Mouse (Mus musculus) T-helper 17 cell (primary cell): ENCODE results near the gene Kcna7.

ENCODE experiments used
- in situ Hi-C, 2 experiments: fragments of 300-600 bp; cut with MboI, MseI; formaldehyde crosslinking; loops; 1 replicate in 1 of 2; 2 replicates in 1 of 2; pipeline ENCODE4 v1.15.1; 2025; ENCODE audit warnings: high pct_unique_total_duplicates in 2 of 2

The Kcna7 gene

GRCm38 (mm10) chr7:45419859-45420614 lies 14.6 kb downstream of the Kcna7 start:
- in situ Hi-C loops, result no loop called here

DNA sequence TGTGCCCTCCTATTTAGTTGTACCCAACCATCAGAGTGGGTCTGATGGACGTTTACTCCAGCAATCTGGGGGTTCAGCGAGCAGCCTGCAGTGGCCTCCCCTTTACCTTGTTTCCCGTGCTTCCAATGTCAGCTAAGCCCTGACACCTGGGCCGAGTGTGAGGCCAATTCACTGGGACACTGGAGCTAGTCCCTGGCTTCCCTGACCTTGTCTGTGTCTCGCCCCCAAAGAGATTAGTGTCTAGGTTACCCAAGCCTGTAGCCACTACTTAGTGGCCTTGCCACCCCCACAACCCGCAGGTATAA lies 15.1 kb downstream of the Kcna7 start, which contains the start of gene Lhb:
TSS of gene Lhb (plus strand) at position 206 of the 305 bp plus-strand sequence.
- in situ Hi-C loops, result no loop called here

GRCm38 (mm10) chr7:45421194-45421593 lies 15.7 kb downstream of the Kcna7 start:
- in situ Hi-C loops, result no loop called here

- in situ Hi-C loops, result no loop called here
Measured at GRCm38 (mm10) chr7:45426556-45426955, 21.1 kb downstream of the Kcna7 start.

GRCm38 (mm10) chr7:45433835-45434202 lies 28.4 kb downstream of the Kcna7 start:
- in situ Hi-C loops, result no loop called here

DNA sequence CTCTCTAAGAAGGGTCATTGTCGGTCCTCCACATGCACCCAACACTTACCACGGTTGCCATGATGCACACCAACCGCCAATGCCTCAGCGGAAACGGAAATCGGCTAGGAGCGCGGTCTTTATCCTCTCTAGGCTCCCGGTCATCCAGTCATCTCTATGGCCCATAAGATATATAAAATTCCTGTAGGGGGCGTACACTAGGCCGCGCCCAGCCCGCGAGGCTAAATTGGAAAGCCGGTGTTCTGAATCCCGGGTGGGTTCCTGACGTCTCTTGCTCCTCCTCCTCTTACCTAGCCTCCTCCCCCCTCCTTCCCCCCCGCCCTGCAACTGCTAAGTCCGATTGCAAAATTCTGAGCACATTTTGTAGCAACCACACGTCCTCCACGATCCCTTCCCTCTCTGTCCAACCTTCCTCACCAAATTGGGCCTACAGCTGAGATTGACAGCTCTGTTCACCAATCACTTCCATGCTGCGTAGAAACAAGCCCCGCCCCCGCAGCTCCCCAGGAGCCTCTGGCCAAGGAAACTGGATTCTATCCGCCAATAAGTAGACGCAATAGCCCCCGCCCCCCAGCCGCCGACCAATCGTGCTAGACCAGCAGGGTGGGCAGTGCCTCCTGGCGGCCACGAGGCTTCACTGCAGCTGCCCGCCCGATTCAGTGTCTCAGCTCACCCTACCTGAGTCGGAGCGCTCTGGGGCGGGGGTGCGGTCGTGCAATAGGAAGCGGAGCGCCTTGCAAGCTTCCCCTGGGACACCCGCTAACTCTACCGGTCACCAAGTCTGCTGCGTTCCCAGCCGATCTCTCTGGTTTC lies 29.0 kb downstream of the Kcna7 start, which contains the start of gene Gys1:
TSS of gene Gys1 (plus strand) at position 642 of the 813 bp plus-strand sequence.
- in situ Hi-C loops, result no loop called here

GRCm38 (mm10) chr7:45435038-45435437 lies 29.6 kb downstream of the Kcna7 start:
- in situ Hi-C loops, result no loop called here

GRCm38 (mm10) chr7:45436444-45436843 lies 31.0 kb downstream of the Kcna7 start:
- in situ Hi-C loops, result no loop called here

DNA sequence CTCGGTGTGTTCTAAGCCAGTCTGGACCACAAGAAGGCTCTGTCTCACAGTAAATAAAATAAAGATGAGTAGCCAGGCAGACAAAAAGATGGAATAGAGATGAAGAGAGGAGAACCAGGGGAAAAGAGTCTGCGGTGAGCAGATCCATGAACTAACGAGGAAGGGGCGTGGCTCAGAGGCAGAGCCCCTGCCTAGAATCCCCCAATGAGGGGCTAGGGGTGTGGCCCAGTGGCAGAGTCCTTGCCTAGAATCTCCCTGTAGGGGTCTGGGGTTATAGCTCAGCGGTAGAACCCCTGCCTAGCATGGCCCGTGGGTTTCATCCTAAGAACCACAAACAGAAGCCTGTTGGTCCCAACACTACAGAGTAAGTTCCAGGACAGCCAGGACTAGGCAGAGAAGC lies 31.6 kb downstream of the Kcna7 start:
- in situ Hi-C loops, result no loop called here

DNA sequence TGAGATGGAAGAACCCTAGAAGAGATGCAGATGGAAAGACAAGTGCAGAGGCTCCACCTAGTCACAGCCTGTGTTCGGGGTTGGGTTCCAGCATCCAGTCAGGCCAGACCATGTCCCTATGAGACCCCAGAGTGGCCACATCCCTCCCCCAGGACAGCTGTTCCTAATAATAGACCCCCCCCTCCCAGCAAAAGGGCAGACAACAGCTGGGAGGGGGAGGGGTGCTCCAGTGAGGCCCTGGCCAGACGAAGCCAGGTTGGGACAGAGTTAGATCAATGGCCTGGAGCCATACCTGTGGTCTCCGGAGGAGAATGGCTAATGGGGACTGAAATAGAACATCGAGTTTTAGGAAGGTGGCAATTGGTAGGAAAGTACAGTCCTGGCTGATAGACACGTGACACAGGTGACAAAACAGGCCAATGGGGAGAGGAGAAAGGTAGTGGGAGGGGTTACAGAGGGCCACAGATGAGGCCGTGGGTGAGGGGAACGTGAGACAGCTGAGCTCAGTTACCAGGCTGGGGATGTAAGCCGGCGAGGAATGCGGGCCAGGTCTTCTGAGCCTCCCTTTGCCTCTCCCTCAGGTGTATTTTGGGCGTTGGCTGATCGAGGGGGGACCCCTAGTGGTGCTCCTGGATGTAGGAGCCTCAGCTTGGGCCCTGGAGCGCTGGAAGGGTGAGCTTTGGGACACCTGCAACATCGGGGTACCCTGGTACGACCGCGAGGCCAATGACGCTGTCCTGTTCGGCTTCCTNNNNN lies 32.2 kb downstream of the Kcna7 start, which contains the start of gene Ruvbl2:
TSS of gene Ruvbl2 (minus strand) at position 576 of the 756 bp plus-strand sequence.
- in situ Hi-C loops, result no loop called here

DNA sequence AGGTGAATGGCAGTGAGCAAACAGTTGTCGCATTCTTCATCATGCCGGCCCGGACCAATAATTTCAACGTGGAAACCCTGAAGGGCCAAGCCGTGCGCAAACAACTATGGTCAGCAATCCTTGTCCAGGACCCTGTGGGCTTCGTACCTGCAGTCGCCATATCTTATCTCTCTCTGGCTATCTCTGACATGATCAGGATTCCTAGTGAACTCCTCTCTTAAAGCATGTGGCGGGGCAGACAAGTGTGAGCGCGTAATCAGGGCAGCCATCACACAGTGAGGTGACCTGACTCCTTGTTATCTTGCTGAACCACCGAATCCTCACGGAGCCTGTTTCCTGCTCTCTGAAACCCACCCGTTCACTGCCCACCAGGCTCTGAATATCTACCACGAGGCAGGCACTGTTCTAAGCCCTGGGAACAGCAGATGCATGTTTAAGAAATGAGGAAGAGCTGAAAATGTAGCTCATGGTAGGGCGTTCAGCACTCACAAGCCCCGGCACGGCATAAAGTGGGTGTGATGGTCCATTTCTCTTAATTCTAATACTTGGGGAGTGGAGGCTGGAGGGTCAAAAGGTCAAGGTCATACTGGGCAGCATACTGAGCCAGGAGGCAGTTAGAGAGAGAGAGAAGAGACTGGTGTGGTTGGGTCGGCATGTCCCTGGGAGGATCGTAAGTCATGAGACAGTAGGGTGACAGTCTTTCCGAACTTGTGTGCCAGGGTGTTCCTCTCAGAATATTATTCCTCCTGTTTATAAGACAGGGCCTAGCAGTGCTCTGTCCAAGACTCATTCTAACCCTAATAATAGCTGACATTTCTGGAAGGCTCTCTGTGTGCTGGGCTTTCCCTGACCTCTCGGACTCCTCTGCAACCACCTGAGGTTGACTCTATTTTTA lies 38.3 kb downstream of the Kcna7 start:
- in situ Hi-C loops, result no loop called here

DNA sequence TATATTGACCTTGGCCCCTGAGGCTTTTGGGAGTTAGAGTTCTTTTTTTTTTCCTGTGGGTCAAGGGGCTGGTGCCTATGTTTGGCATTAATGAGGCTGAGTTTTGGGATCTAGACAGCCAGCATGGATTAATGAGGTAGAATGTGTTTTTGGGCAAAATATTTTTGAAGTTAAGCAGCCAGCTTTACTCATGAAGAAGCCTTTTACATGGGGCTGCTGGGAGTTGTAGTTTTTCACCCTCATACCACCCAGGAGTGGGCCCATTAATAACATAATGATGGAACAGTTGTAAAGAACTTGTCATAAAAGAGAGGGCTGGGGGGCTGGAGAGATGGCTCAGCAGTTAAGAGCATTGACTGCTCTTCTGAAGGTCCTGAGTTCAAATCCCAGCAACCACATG lies 41.1 kb downstream of the Kcna7 start:
- in situ Hi-C loops, result no loop called here

DNA sequence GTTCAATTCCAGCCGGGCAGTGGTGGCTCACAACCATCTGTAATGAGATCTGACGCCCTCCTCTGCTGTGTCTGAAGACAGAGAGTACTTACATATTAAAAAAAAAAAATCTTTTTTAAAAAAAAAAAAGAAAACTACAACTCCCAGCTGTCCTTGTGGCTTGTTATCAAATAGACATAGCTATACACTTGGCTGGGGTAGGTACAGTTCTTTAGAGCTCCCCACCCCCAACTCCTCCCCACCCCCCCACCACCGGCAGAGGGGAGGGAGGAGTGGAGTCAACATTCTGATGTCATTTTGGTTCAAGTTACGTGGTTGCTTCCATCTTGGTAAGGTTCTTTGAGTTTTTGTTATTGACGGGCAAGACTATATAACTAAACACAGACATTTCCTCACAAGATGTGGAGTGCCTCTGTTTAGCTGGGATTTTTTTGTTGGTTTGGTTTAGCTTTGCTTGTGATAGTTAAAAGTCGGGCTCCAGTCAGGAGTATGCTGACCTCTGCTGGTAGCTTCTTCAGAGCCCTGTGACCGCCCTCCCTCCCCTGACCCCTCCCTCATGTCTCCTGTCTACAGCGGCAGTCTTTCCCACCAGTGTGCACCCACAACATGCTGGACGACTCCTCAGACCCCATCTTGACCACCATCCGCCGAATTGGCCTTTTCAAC lies 42.0 kb downstream of the Kcna7 start:
- in situ Hi-C loops, result no loop called here

GRCm38 (mm10) chr7:45449974-45450373 lies 44.5 kb downstream of the Kcna7 start:
- in situ Hi-C loops, result no loop called here

DNA sequence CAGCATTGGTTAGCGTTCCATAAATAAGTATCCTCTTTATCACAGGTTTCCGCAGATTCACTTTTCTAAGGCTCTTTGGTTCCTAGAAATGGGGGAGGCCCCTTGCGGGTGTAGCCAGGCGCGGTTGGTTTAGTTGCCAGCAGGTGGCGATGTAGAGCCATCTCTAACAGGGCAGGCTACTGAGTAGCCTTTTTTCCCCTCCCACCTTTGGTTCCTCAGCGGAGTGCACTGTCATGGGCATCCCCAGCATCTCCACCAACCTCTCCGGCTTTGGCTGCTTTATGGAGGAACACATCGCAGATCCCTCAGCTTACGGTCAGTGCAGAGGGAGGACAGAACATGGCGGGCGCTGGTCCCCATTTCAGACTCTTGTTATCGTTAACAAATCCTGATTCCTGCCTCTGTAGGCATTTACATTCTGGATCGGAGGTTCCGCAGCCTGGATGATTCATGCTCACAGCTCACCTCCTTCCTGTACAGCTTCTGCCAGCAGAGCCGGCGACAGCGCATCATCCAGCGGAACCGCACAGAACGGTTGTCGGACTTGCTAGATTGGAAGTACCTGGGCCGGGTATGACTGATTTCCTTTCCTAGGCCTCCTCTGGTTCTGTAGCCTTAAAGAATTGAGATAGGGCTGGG lies 46.0 kb downstream of the Kcna7 start:
- in situ Hi-C loops, result no loop called here

DNA sequence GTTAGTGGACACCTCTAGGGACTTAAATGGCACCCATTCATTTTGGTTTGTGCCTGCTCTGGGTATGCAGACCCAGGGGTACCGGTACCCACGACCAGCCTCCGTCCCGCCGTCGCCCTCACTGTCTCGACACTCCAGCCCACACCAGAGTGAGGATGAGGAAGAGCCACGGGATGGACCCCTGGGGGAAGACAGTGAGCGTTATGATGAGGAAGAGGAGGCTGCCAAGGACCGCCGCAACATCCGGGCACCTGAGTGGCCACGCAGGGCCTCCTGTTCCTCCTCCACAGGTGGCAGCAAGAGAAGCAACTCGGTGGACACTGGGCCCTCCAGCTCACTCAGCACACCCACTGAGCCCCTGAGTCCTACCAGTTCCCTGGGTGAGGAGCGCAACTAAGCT lies 49.5 kb downstream of the Kcna7 start:
- in situ Hi-C loops, result no loop called here

DNA sequence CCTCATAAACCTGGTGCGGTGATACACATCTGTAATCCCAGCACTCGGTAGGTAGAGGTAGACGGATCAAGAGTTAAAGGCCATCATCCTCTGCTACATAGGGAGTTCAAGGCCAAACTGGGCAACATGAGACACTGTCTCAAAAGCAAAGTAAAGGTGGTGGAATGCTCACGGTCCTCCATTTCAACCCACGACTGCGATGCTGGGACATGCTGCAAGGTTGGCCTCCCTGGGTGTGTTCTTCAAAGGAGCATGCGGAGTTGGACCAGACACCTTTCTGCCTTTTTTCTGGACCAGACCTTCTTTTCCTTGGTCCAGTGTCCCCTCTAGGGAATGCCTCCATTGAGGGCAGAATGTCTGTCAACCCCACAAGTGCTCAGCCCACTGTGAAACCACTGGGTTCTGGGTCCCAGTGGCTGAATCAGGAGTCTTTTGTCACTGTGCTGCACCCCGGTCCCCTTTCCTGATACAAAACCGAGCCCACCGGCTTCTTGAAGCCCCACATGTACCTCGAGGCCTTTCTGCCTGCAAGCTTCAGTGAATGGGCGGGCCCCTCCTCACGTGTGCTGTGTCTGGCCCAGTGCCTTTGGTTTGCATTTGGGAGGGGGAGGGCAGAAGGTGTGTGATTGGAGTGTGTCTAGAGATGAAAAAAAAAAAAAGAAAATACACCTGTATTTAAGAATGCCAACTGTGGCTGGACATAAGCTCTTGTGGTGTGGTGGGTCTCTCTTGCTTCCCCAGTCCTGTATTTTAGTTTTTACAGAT lies 50.7 kb downstream of the Kcna7 start:
- in situ Hi-C loops, result no loop called here

GRCm38 (mm10) chr7:45456721-45457203 lies 51.3 kb downstream of the Kcna7 start:
- in situ Hi-C loops, result no loop called here
